Mouse (Mus musculus): ENCODE measurements around the gene Proser2.

Gene Proser2

DNA sequence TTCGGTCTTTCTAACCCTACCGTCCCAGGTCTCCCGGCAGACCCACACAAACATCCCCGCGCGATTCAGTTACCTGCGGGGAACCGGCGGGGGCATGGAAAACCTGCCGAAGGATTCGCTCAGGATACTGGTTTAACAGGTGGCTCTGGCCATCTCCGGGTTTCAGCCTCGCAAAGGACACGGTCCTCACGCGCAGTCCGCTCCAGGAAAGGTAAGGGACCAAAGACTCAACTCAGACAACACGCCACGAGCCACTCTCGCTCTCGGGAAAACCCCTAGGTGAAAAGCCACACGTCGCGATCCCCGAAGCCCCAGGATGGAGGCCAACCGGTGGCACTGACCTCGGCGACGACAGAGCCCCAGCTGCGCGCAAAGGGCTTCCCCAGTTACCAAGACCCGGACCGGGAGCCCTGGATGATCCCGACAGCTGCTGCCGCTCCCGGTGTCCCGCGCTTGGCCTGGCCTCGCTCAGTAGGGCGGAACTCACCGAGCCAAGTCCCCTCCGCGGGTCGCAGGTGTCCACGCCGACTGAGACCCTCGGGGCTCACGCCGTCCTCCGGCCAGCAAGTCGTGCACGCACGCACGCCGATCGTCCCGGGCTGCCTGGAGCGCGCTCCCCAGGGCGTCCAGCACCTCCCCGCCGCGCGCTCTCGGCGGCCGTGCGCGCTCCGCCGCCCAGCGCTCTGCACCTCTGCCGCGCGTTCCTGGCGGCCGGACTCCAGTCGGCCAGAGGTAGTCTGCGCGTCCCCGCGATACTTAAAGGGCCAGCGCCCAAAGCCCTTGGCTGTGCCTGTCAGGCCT is at the start of gene Proser2:
TSS of gene Proser2 (minus strand) at position 657 of the 801 bp plus-strand sequence.
- no peak for DNase-seq (ENCODE audit: low read depth, low spot score)

DNA sequence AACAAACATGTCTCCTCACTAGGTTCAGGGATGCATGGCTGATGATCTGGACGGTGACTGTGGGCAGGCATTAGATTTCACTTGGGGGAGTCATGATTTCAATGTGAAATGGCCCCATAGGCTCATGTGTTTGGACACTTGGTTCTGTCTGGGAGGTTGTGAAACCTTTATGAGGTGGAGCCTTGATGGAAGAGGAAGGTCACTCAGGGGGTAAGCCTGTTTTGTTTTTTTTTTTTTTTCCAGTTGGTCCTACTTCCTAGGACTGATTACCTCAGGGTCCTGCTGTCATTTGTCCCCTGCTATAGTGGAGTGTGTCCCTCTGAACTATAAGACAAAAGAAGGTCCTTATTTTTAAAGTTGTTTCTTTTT is 49.7 kb upstream of the Proser2 start:
- DNase-seq (ENCODE audit: low read depth, low spot score) = no peak

DNA sequence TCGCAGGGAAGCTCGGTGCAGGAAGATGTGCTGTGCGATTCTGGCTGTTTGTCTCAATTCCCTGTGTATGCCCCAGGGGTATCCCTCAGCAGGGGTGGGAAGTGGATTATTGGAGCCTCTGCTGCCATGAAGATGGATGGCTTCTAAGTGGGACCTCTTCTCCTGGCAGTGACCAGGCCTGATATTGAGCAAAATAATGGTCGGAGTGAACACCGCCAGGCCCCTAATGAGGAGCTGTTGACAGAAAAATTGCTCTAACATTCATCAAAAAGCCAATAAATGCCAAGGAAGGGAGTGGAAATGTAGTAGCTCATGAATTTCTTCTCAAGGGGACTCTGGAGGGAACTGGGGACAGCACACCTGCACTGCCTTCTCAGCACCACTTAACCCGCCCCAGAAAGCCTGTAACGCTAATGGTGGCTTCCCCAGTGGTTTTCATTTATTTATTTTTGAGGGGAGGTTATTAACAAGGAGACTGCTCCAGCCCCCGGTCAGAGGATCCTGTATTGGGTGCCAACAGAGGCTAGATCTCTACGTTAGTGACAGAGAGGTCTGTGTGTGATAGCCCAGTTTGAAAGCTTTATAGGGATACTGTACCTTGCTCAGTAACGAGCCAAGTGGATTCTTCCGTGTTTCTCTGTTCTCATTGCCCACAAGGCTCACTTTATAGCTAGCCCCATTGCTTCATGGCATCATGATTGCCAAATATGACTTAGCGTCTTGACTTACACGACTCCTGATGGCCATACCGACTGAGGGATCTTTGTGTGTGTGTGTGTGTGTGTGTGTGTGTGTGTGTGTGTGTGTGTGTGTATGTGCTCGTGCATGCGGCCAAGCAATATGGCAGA is 49.1 kb upstream of the Proser2 start:
- DNase-seq (ENCODE audit: low read depth, low spot score) = no peak

DNA sequence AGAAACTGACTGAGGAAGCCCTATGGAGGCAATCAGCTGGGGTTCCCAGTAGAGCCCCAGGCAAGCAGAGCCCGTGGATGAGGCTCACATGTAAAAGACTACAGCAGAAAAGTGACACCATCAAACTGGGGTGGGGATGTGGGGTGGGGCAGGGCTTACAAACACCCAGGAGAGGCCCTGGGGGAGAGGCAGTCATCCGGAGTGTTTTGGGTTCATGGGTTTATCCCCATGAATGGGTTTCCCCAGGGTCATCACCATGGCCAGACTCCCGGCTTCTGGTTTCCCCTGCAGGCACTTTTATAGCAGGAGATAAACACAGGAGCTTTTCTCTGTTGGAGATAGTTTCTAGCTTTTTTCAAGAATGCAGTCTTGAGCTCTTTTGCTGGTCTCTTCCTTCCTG is 43.0 kb upstream of the Proser2 start:
- DNase-seq (ENCODE audit: low read depth, low spot score) = no peak

DNA sequence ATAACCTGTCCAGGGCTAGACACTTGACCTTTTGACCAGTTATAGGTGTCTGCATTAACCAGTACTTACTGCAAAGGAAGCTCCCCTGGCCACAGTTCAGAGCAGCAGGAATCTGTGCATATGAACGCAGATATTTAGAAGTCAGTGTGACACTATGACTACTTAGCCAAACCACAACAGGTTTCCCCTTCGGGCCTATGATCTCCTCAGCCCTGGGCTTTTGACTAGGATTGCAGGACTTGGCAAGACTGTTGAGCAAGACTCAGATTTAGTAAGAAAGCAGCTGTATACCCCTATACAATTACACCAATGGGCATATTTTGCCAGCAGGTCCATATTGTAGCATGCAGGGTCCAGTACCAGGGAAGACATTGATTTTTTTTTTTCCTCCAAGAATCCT is 38.5 kb upstream of the Proser2 start:
- DNase-seq (ENCODE audit: low read depth, low spot score) = no peak

DNA sequence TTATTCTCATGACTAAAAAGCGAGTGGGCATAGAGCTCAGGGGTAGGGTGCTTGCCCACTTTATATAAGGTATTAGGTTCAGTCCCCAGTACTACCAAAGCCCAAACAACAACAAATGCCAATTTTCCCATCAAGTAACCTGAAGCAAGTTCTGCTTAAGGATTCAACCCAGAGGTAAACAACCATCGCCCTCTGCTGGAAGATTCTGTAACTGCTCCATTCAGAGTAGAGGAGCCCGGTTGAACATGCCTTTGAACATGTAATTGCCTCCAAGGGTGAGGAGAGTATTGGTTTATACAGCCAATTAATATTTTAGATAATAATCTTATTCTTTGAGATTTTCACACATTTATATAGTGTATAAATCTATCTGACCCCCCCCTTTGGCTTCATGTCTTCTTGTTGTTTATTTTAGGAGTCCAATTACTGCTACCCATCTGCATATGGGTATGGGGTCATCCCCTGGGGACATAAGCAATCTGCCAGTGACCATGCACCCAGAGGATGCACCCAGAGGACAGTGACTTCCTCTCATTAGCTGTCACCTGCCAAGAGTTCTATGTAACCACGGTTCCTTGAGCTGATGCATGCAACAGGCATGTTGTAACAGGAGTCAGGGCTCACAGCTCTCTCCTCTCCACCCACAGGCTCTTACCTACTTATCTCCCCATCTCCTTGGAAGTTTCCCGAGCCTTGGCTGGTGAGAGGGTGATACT is 38.0 kb upstream of the Proser2 start:
- DNase-seq (ENCODE audit: low read depth, low spot score) = peak; percentile 51

DNA sequence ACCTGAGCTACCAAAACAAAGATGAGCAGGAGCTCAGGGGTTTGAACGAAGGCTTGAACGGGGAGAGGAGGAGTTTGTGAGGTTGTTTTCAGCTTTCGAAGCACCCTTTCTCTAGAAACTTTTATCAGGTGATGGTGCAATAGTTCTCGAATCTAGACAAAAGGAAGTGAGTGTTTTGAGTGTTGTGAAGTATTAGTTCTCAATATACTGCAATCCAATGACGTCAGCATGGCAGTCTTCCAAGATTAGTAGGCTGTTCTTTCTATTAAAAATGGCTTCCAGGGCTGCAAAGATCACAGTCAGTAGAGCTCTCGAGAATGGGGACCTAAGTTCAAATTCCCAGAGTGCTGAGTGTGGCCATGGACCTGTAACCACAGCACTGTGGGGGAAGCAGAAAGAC is 35.8 kb upstream of the Proser2 start:
- no peak for DNase-seq (ENCODE audit: low read depth, low spot score)

DNA sequence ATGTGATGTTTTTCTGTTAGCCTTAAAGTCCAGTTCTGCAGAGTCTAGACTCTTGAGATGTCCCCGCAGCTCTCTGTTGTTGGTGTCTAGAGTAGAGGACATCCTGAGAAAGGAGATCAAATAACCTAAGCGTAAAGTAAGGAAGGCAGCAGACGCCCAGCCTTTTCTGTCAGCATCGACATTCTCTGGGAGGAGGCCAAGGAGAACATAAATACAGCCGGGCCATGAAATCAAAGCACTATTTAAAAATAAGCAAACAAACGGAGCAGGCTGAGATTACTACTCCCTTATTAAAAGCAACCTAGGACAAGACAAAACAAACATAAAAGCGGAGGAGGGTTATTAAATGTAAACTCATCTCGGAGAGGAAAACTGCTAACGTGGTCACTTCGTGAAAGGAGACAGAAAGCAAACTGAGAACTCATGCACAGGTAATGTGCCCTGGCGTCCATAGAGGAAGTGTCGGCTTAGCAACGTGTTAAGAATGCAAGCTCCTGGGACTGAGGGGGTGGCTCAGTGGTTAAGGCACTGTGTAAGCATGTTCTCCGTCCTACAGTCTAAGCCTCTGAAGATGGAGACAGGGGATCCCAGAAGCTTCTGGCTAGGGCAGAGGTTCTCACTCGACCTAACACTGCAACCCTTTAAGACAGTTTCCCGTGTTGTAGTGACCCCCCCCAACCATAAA is 34.7 kb upstream of the Proser2 start:
- DNase-seq (ENCODE audit: low read depth, low spot score) = no peak

DNA sequence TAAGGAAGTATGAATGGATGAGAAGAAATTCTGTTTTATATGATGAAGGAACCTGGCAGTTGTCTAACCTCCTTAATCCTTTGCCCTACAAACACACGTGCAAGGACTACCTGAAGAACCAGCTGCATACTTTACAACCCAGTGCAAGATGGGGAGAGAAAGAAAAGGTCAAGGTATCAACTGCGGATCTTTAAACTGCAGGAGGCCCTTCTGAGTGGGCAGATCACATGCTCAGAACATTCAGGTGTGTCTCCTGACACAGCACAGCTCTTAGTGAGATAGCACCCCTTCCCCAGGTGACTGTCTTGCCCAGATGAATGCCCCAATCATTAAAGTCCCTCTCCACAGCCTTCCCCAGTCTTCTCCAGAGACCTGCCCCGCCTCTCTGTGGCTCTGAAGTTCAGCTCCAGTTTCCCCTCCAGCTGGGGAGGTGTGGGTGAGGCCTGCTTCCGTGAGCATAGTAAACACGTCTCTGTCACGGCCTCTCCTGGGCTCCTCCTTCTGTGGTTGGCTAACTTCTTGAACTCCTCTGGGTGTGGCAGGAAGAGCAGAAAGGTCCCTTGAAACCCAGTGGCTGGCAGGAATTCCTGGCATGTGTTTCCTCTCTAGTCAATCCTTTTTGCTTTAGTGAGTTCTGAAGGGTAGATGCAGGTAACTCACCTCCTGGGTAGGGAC is 32.5 kb upstream of the Proser2 start:
- DNase-seq (ENCODE audit: low read depth, low spot score) = peak; percentile 60

DNA sequence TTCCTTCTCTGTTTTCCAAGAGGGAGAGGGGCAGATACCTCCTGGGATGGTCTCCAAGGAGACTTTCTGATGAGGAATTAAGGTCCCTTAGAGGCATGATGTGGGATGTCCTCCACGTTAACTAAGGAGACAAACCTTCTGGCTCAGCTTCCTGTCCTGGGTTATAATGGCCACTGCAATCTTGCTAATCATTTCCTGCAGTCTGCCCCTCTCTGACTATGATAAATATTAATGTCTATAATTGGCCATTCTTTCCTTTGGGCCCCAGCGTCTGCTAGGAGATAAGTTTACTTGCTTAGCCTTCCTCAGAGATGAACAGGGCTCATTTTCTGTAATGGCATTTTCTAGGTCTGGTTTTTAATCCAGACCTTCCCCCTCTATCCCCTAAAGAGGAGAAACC is 29.7 kb upstream of the Proser2 start:
- no peak for DNase-seq (ENCODE audit: low read depth, low spot score)

DNA sequence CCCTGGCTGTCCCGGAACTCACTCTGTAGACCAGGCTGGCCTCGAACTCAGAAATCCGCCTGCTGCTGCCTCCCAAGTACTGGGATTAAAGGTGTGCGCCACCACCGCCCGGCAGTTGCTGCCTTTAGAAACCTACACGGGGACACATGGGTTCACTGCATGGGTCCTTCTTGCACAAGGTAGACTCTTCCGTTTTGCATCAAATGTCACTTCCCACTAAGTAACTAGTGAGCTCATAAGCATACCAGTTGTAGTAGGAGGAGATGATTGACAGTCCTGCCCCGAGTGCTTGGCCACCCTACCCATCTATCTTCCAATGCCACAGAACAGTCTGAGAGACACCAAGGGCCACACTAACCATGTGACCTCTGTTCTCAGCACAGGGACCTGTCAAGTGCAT is 29.2 kb upstream of the Proser2 start:
- DNase-seq (ENCODE audit: low read depth, low spot score) = no peak

DNA sequence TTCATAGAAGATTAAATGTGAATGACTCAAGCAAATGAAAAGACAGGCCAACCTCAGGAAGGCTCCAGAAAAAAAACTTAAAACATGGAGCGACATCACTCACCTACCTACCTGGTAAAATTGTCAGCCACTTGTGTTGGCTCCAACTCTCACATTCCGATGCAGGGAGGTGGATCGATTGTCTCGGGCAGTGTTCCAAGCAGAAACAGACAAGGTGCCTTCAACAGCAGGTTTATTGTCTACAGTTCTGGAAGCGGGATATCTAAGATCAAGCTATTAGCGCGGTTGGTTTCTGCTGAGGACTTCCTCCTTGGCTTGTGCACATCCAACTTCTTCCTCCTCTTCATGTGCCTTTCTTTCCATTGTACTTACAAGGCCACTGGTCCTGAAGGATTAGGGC is 27.6 kb upstream of the Proser2 start:
- no peak for DNase-seq (ENCODE audit: low read depth, low spot score)

DNA sequence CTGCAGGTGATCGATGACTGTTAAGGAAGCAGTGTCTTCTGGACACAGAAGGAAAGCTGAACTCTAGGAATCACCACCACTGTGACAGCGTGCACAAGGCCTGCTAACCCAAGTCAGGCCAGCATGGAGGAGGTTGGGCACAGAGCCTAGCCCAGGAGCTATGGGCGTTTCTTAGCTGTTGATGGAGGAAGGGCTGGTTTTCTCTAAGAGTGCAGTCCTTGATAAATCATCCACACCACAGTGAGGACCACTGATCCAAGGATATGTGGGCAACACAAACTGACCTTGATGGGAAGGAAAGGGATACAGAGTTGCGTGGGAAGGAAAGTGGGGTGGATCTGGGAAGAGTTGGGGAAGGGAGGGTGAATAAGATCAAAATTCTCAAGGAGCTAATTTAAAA is 27.2 kb upstream of the Proser2 start:
- DNase-seq (ENCODE audit: low read depth, low spot score) = no peak

DNA sequence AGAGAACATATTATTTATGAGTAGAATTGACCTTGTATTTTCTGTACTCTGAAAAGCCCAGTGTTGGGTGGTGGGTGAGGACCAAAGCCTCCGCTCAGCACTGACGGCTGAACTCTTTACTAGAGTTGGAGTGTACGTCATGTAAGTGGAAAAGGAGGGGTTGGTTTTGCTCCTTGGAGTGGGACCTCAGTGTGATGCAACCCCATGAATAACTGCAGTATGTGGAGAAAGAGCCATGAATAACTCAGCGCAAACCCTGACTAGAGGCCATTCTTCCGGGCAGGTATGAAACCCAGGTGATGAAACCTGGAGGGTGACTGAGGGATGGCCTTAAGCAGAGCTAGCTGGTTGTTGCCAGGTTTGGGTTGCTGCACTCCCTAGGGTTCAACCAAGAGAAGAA is 19.8 kb upstream of the Proser2 start:
- DNase-seq (ENCODE audit: low read depth, low spot score) = no peak

DNA sequence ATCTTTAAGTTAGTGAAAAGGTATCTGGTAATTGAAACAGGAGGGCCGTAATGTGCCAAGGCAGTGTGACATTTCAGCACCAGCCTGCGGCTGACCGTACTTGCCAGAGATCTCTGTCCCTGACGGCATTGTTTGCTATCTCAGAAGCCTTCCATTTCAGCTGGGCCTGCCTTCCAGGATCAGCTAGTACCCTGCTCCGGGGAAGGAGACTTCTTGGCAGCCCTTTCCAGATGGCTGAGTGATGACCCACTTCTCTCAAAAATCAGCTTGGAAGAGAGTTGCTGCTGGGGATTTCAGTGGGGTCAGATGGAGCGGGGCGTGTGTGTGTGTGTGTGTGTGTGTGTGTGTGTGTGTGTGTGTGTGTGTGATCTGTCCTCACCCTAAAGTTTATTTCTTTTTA is 16.9 kb upstream of the Proser2 start:
- no peak for DNase-seq (ENCODE audit: low read depth, low spot score)

DNA sequence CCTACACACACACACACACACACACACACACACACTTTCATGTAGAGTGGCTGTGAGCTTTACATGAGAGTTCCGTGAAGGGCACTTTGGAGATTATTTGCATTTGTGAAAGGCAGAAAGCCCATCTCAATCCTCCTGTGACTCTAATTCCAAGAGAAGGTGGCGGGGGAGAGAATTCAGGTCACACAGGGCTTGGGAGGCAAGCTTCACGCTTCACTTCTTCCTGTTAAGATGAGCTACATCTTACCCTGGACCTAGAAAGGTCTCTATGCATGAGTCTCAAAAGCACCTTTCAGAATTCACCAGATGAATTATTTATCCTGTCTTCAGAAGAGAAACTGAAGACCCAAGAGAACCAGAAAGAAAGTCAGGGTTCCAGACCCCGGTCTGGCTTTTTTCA is 16.2 kb upstream of the Proser2 start:
- DNase-seq (ENCODE audit: low read depth, low spot score) = no peak

DNA sequence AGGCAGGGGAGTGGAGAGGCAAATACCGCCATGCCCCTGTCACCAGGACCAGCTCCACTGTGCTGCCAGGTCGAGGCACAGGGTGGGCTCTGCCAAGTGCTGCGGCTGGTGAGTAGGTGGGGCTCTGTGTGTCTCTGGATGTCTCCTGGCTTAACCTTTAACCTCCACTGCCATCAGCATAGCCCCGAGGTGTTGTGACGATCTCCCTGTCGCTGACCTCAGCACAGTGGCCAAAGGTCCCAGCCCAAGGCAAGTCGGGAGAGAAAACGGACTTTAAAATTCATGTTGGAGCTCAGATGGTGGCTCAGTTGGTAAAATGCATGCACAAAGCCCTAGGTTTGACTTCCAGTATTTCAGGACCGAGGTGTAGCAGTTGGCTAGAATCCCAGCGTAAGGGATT is 15.6 kb upstream of the Proser2 start:
- DNase-seq (ENCODE audit: low read depth, low spot score) = no peak

DNA sequence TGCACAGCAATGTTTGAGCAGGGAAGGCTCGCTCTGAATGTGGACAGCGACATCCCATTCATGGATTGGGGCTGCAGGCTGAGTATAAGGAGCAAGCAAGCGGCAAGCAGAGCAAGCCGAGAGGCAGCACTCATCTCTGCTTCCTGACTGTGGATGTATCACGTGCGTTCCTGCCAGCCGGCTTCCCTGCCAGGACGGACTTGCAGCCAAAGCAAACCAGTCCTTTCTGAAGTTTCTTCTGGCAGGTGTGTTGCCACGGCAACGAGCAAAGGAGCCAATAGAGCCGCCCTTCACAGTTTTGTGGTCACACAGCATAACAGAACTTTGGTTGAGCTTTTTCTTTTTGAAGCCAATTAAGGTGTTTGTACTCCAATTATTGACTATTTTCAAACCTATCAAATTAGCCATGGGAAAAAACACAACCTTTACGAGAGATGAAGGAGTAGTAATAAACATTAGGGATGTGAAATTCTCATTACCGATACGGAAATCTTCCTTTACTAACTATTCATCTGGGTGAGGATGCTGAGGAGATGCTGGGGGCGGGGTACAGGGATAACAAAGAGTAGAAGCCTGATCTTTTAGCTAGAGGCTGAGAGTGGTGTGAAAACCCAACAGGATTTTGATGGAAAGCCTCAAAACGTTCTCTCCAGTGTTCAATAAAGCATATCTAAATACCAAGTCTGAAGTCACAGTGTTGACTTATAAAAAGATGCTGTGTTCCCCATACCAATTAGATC is 13.1 kb upstream of the Proser2 start:
- DNase-seq (ENCODE audit: low read depth, low spot score) = no peak

DNA sequence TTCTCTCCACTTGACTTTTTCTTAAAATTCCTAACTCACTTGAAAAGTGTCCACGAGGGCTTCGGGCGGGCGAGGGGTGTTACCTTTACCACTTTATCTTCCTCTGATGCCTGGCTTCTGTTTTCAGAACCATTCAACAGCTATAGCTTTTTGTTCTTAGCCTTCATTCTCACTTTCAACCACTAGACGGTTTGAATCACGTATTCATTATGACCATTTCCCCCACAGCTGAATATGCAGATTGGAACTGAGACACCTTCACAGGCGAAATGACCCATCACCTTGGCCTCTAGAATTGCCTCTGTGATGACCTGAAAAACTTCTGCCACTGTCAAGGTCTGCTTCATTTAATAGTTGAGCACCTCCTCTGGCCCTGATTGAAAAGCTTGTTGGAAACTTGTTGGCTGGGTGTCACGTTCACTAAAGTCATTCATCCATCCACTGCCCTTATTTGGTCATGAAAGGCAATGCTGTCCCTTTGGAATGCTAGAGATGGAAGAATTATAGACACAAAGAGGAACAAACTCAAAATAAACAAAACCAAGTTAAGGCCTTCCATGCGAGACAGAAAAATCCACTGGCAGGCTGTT is 10.7 kb upstream of the Proser2 start:
- no peak for DNase-seq (ENCODE audit: low read depth, low spot score)

DNA sequence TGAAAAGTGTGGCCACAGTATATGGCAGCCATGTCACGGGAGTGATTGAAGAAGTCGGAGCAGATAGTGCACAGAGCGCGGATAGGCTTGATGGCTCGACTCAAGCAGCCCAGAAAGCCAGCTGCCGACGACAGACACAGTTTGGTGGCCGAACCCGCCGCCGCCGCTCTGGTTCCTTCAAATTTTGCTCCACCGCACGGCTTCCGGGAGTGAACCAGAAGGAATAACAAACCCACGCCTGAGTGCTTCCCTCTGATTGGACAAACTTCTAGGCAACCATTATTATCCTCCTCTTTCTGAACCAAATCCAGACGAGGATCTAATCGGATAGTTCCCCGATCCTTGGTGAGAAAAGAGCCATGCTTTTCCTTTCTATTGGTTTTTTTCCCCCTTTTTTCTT is 3.9 kb upstream of the Proser2 start:
- DNase-seq (ENCODE audit: low read depth, low spot score) = no peak

All from CD4-positive helper T cell, adult 2 months (primary cell).